Mouse (Mus musculus): ENCODE data around the gene Zfp536.

GRCm38 (mm10) chr7:37624759-37625340, 148.6 kb downstream of the Zfp536 start:
- no peak for TF ChIP-seq CTCF (IDR thresholded peaks at IDR 0.05)
- no peak for TF ChIP-seq POLR2A (IDR thresholded peaks at IDR 0.05; ENCODE audit: insufficient read depth, low read depth, low read length)

Data from heart, adult 2 months (tissue).